In genomic region chr16:56920102-56920657, GRCm38 (mm10) we compare ENCODE assay signal across 9 mouse cellular contexts. TPM values are rescaled to one million over a fixed set of nuclear protein-coding genes. Genes with fewer than 3 reads are reported as not detected.
DNase-seq lines count a peak whose midpoint lies in the region; ATAC-seq and TF ChIP-seq lines count a peak whose summit lies in the region.
"Had no signal": no experiment of that assay in that cellular context is flagged by ENCODE, and none has a peak within 500 bp of the region (broad histone marks: within the 10 kb centered on the region; RNA-seq: fewer than 3 reads in every experiment).

No protein-coding gene starts in this region.

- no peaks in the 10 kb centered on the region for H3K4me1 ChIP-seq in hindbrain, embryonic 12.5 days
- no peaks in the 10 kb centered on the region for H3K4me1 ChIP-seq in liver, embryonic 14.5 days (replicated peaks; ENCODE audit: control insufficient read depth in 2 of 2, insufficient read depth in 2 of 2, low read length in 1 of 2)
- H3K4me1 ChIP-seq: liver, embryonic 15.5 days had no signal

- TF ChIP-seq EP300 in liver, embryonic 14.5 days (IDR thresholded peaks at IDR 0.05; ENCODE audit: low read depth), result no peak

- H3K36me3 ChIP-seq in hindbrain, embryonic 12.5 days, result no peaks in the 10 kb centered on the region
- no peaks in the 10 kb centered on the region for H3K36me3 ChIP-seq in liver, embryonic 14.5 days (replicated peaks; ENCODE audit: control insufficient read depth, insufficient read depth, low read depth)
- H3K36me3 ChIP-seq: liver, embryonic 15.5 days had no signal

- no peak overlapping the region for H3K9ac ChIP-seq in hindbrain, embryonic 12.5 days
- H3K9ac ChIP-seq in liver, embryonic 14.5 days (replicated peaks), result no peak overlapping the region
- H3K9ac ChIP-seq: liver, embryonic 15.5 days had no signal

- H3K4me2 ChIP-seq in hindbrain, embryonic 12.5 days (replicated peaks), result no peak overlapping the region
- no peak overlapping the region for H3K4me2 ChIP-seq in liver, embryonic 14.5 days (ENCODE audit: low read depth)
- H3K4me2 ChIP-seq: liver, embryonic 15.5 days had no signal

- peak; percentile 25 for DNase-seq in cerebellum, adult 9-10 months
- no peak for DNase-seq in cerebellum, postnatal 25 days
- DNase-seq in 3134 (ENCODE audit: extremely low read depth, insufficient read length, low spot score), result peak; percentile 11
- DNase-seq in c-Kit-positive CD71-positive TER-119-negative erythroid progenitor cells, embryonic 14.5 days (ENCODE audit: low read depth), result peak; percentile 48
- peak; percentile 11 to 20 (median 14) for DNase-seq in liver, embryonic 14.5 days (ENCODE audit: low read depth in 3 of 3, low spot score in 3 of 3)
- peak; percentile 43 for DNase-seq in retina, postnatal 7 days (ENCODE audit: low read depth, low spot score)
- DNase-seq in adrenal gland, postnatal 25 days, result no peak

- H3K27me3 ChIP-seq in hindbrain, embryonic 12.5 days, result no peaks in the 10 kb centered on the region
- H3K27me3 ChIP-seq in liver, embryonic 14.5 days (ENCODE audit: control insufficient read depth, insufficient read depth, low read length), result no peaks in the 10 kb centered on the region
- H3K27me3 ChIP-seq: liver, embryonic 15.5 days had no signal

- peak; percentile 64 for TF ChIP-seq CTCF in liver, embryonic 14.5 days (IDR thresholded peaks at IDR 0.05; ENCODE audit: low read depth)

- H3K27ac ChIP-seq in hindbrain, embryonic 12.5 days, result no peak overlapping the region
- H3K27ac ChIP-seq in liver, embryonic 14.5 days, result no peak overlapping the region
- H3K27ac ChIP-seq: liver, embryonic 15.5 days had no signal

- peak; percentile 76 for ATAC-seq in hindbrain, embryonic 12.5 days (ENCODE audit: low FRiP score)
- no peak for ATAC-seq in liver, embryonic 14.5 days (ENCODE audit: insufficient read depth)

- 37% methylated on average over 8 of the region's 8 CpGs for WGBS in hindbrain, embryonic 12.5 days
- WGBS in liver, embryonic 14.5 days (ENCODE audit: insufficient replicate concordance), result 17% methylated on average over 8 of the region's 8 CpGs

- H3K9me3 ChIP-seq in hindbrain, embryonic 12.5 days (replicated peaks), result no peaks in the 10 kb centered on the region
- no peaks in the 10 kb centered on the region for H3K9me3 ChIP-seq in liver, embryonic 14.5 days (ENCODE audit: control insufficient read depth, low read length)
- H3K9me3 ChIP-seq: liver, embryonic 15.5 days had no signal

- H3K4me3 ChIP-seq in hindbrain, embryonic 12.5 days, result no peak overlapping the region
- H3K4me3 ChIP-seq in liver, embryonic 14.5 days (ENCODE audit: insufficient read depth in 1 of 2, low read depth in 2 of 2, low read length in 2 of 2), result no peak overlapping the region
- H3K4me3 ChIP-seq: liver, embryonic 15.5 days had no signal

RNA-seq across cellular contexts. Expression of gene Lnp1, which starts 7.7 kb away (rescaled TPM):
- polyA plus RNA-seq in hindbrain, embryonic 12.5 days (2016; fragmentation: Nextera tagmentation; extraction: Ambion mirVana), result 0.45 TPM in 1 of 2 replicates, not detected in the other
- not detected in 2 replicates for polyA plus RNA-seq in liver, embryonic 14.5 days (2012; rRNA removed)
- polyA plus RNA-seq in liver, embryonic 14.5 days (2014; fragmentation: Nextera tagmentation; extraction: Ambion mirVana), result not detected in 2 replicates
- total RNA-seq in adrenal gland, postnatal 25 days (2021), result not detected in 2 replicates
- polyA plus RNA-seq: liver, embryonic 15.5 days had no signal

RNA-seq across cellular contexts. Expression of gene Tmem45a, which starts 34.2 kb away (rescaled TPM):
- polyA plus RNA-seq in hindbrain, embryonic 12.5 days (2016; fragmentation: Nextera tagmentation; extraction: Ambion mirVana), result 13.4 and 13.6 TPM in 2 replicates
- polyA plus RNA-seq in liver, embryonic 14.5 days (2012; rRNA removed), result 0.14 and 0.28 TPM in 2 replicates
- polyA plus RNA-seq in liver, embryonic 14.5 days (2014; fragmentation: Nextera tagmentation; extraction: Ambion mirVana), result 0.33 and 0.38 TPM in 2 replicates
- 3.3 and 3.6 TPM in 2 replicates for total RNA-seq in adrenal gland, postnatal 25 days (2021)

Comparison
In these comparisons a context has a peak if more than half of its experiments do, and no peak if none do; other contexts are left out.
1. DNase-seq: peak in cerebellum, adult 9-10 months (single experiment), 3134 (single experiment), c-Kit-positive CD71-positive TER-119-negative erythroid progenitor cells, embryonic 14.5 days (single experiment), liver, embryonic 14.5 days (3 of 3) and retina, postnatal 7 days (single experiment); none in cerebellum, postnatal 25 days (0 of 2) and adrenal gland, postnatal 25 days (single experiment).
2. RNA of gene Tmem45a, which starts 34.2 kb away (polyA plus RNA-seq): 13.4 to 13.6 TPM in hindbrain, embryonic 12.5 days; 0.14 to 0.38 TPM in liver, embryonic 14.5 days; every median in the first group is over 10 times any median in the second.